Mouse (Mus musculus) urinary bladder, postnatal 4 days (tissue): ENCODE measurements around the gene Eif4g3.
A peak's percentile ranks its signal among the peaks of the same experiment; 100 is the strongest.
"Not testable (repeated sequence)": the region's sequence is repeated elsewhere in the genome, so short reads cannot be mapped to it uniquely, and the experiment has no call there.

Source experiments
- DNase-seq, 2 experiments: peaks; one replicate each; pipeline ENCODE4 v3.0.0; 2021 to 2022; ENCODE audit warnings: low spot score in 2 of 2

The Eif4g3 gene

DNA sequence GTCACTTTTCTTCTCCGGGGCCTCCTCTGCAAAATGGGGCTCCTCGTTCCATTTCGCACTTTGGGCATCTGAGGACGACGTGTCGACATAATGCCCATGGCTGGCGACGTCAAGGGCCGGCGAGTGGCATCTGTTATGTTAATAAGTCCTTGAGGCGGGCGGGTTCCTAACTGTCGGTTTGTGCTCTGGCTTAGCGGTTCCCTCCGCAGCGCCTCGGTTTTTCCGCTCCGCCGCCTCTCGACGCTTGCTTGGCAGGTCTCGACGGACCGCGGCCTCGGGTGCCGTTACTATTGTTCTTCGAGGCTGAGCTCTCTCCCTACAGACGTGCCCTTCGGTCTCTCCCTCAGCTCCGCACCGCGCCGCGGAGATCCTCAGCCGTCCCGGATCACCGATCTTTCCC is at the start of gene Eif4g3:
Gene Eif4g3 (plus strand): TSS at position 133 of the 400 bp plus-strand sequence.
- DNase-seq = peak in 1 of 2 experiments; percentile 61

DNA sequence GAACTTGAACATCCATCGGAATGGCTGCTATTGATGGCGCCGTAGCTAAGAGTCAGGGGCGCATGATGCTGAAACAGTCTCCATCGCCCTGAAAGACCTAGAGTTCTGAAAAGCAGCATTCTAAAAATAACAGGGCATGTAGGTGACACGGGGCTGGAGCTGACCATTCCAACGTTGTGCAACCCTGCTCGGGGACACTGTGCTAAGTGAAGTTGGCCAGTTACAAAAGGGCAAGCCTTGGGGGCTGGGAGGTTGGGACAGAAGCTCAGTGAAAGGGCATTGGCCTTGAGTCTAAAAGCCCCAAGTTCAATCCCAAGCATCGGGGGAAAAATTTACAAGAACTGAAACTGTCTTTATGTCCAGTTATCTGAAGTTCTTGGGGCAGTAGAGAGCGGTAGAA is 49.3 kb upstream of the Eif4g3 start:
- DNase-seq = no peak

DNA sequence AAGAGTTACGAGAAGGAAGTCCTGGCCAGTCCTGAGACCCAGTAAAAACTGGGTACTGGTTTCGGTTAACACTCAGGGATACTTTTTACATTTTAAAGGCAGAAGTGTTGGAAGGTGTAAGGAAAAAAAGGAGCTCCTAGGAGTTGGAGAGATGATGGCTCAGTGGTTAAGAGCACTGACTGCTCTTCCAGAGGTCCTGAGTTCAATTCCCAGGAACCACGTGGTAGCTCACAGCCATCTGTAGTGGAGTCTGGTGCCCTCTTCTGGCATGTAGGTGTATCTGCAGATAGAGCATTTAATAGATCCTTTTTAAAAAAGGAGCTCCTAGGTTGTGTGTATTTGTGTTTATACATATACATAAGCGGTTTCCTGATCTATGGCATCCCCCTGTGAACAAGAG is 47.4 kb upstream of the Eif4g3 start:
- DNase-seq = no peak

DNA sequence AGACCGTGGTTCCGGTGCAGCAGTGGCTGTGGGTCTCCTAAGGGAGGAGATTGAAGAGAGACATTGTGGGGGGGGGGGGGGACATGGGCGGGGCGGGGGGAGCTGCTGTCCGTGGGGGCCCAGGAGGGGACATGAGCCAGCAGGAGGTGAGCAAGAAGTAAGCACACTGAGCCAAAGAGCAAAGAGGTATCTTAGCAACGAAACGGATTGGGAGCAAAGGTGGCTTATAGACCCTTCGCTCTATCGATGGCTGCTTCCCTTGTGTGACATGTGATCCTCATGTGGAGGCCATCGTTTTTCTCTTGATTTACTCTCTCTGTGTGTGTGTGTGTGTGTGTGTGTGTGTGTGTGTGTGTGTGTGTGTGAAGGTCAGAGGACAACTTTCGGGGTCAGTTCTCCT is 46.4 kb upstream of the Eif4g3 start:
- DNase-seq = no peak

DNA sequence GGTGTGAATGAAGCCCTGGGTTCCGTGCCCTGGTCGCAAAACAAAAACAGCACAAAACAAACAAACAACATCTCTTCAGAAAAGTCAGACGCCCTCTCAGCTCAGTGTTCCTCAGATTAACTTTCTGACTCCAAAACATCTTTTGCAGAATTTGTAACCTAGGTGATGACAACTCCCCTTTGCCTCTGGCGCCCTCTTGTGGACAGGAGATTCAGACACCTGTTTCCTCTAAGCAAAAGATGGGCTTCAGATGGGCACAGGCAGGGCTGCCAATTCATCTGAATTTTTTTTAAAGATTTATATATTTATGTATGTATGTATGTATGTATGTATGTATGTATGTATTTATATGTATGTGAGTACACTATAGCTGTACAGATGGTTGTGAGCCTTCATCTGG is 40.0 kb upstream of the Eif4g3 start:
- DNase-seq = peak; percentile 62 to 82

DNA sequence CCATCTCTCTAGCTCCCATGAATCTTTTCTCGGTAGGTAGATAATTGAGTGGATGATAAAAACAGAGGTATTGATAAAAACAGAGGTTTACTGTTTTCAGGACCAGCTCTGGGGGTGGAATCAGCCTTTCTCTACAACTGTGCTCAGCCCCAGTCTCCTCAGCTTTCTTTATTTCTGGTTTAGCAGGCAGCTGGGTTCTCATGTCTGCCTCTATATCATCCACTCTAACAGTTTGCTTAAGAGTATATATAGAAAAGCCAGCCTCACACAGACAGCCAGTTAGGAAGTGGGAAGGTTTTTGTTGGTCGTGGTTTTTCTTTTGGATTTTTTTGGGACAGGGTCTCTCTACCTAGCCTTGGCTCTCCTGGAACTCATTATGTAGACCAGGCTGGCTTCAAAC is 38.6 kb upstream of the Eif4g3 start:
- no peak for DNase-seq

DNA sequence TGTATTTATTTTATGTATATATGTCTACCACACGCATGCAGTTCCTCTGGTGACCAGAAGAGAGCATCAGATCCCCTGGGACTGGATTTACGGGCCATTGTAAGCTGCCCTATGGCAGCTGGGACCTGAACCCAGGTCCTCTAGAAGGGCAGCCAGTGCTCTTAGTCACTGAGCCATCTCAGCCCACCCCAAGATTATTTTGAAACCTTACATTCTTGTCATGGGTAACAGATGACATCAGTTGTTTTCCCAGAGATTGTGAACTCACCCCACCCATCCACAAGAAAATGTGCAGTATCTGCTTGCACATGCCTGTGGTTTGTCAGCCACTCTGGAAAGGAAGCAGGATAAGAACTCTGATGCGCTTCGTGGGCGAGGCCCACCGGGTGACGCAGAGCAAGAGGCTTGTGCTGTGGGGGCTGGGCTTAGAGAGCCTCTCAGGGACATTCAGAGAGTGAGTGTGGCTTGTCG is 37.9 kb upstream of the Eif4g3 start:
- DNase-seq = peak in 1 of 2 experiments; percentile 52

DNA sequence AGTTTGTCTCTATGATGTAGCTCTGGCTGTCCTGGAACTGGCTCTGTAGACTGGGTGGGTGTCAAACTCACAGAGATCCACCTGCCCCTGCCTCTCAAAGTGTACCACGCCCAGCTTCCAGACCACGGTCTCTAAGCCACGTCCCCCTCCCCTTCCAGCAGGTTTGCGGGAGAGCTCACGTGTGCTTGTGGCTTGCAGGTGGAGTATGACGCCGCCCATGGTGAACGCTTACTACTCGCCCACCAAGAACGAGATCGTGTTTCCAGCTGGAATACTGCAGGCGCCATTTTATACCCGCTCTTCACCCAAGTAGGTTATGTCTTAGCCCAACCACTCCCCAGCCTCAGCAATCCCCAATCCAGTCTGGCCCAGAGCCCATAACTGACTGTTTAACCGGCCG is 36.6 kb upstream of the Eif4g3 start:
- DNase-seq = no peak

DNA sequence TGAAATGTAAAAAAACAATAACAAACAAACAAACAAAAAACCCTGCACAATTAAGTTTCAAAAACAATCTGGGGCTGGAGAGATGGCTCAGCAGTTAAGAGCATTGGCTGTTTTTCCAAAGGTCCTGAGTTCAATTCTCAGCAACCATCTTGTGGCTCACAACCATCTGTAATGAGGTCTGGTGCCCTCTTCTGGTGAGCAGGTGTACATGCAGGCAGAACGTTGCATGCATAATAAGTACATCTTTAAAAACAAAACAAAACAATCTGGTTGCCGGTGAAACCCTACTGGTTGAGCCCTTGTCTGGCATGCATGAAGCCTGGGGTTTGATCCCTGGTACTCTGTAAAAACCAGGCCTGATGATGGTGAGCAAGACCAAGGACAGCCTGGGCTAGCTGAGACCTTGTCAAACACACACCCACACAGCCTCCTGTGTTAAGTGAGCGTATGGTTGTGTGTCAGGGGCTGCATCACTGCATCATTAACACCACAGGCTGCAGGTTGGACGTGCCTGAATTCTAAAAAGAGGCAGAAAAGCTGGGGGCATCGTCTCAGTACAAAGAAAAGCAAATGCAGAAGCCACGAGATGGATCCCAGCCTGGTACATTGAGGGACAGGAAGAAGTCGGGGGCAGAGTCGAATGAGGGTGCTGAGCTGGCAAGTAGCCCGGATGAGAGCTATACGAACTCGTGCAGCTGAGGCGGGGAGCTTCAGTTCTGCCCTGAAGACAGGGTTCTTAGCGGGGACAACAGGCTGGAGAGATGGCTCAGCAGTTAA is 32.7 kb upstream of the Eif4g3 start:
- no peak for DNase-seq

DNA sequence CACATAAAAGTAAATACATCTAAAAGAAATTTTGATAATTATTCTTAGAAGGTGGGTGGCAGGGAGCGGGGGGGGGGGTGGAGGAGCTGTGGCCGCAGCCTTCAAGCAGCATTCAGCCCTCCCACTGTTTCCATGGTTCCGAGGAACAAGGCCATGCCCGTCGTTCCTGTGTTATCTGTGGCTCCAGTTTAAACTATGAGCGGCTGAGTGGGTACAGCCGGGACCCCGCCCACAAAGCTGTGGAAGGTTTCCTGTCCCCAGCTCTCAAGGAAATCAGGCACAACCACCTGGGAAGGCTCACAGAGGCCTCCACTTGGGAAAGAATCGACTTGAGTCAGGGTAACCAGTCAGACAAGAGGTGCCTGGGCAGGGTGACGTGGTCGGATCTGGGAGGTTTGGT is 32.1 kb upstream of the Eif4g3 start:
- DNase-seq = no peak

DNA sequence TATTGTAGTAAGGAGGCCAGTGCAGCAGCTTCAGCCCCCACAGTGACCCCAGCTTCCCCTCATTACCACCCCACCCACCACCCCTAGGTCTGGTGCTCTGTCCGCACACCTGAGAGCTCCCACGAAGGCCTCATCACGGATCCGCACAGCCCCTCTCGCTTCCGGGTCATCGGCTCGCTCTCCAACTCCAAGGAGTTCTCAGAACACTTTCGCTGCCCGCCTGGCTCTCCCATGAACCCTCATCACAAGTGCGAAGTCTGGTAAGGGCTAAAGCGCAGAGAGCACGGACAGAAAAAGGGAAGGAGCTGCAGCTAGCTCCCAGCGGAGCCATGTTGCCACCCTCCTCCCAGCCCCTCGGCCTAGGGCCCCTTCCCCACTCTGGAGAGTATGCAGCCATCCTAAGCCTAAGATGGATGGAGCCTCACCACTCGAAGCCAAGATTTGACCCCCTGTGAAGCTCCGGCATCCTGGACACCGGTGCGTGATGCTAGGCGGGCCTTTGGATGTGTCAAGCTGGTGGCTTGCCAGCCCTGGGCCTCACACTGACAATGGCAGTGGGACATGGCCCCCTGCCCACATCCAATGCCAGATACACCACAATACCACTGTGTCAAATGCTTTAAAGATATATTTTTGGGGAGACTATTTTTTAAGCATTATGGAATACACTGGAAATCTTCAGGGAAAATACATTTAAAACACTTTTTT is 30.0 kb upstream of the Eif4g3 start:
- no peak for DNase-seq

DNA sequence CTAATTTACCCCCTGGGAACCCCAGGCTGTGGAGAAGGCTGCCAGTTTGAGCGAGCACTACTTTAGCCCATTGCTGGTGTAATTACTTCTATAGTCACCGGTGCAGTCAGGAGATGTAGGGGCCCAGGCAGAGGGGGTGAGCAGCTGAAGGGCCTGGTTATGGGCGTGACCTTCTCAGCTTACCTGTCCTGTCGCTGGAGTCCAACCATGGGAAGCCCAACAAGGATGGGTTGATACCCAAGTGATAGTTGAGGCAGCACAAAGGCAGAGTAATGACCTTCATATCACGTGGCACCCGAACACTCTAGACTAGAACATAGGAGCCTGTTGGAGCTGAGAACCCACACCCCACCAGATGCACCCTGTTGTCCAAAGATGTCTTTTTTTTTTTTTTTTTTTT is 29.4 kb upstream of the Eif4g3 start:
- no peak for DNase-seq

DNA sequence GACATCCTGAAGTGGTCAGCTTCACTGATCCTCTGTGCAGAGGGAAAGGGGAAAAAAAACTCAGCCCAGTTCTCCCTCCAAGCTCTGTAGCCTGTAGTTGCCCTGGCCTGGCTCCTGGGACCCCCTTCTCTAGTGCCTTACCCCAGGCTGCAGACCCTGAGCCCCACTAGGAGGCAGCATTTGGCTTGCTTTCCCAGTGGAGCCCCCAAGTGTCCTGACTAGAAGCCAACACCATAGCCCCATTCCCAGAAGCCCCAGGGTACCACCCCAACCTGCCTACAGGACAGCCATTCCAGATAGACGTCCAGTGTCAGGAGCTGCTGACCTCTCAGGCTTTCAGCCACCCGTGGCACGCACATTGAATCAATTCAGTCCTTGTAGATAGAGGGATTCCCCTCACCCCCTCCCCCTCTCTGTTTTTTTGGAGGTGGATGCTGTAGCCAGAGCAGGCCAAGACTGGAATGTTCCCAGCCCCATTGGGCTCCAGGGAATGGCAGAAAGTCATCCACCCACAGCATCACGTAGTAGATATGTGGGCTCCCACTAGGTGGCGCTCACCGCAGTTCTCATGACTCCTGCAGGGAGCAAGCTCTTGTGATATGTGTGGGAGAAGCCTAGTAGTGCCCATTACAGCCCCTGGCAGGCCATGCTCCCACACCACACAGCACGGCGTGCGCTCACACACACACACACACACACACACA is 28.8 kb upstream of the Eif4g3 start:
- DNase-seq = peak; percentile 69 to 84

DNA sequence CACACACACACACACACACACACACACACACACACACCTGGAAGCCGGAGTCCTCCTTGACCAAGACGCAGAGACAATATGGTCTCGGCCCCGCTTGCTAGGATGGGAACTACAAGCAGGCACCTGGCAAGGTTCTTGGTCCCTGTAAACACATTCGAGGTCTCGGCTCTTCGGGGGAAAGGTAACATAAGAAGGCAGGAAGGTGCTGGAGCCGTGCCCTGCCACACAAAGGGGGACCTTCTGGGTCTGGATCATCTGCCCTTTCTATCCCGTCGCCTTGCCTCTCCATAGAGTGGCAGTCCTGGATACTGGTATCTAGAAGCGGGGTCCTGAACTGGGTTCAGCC is 28.3 kb upstream of the Eif4g3 start:
- DNase-seq = no peak

DNA sequence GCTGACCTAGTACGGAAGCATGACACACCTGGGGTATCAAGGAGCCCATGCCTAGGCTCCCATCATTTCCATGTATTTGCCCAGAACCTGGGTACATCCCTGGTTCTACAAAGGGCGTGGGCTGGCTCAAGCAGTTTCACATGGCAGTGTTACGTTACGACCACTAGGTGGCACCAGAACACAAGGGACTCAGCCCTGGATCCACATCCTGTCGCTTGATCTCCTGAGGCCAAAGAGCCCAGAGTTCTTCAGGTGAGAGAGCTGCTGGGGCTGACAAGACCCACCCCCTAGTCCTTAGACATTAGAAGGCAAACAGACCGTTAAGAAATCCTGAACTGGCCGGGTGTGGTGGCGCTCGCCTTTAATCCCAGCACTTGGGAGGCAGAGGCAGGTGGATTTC is 24.6 kb upstream of the Eif4g3 start:
- peak in 1 of 2 experiments; percentile 51 for DNase-seq

DNA sequence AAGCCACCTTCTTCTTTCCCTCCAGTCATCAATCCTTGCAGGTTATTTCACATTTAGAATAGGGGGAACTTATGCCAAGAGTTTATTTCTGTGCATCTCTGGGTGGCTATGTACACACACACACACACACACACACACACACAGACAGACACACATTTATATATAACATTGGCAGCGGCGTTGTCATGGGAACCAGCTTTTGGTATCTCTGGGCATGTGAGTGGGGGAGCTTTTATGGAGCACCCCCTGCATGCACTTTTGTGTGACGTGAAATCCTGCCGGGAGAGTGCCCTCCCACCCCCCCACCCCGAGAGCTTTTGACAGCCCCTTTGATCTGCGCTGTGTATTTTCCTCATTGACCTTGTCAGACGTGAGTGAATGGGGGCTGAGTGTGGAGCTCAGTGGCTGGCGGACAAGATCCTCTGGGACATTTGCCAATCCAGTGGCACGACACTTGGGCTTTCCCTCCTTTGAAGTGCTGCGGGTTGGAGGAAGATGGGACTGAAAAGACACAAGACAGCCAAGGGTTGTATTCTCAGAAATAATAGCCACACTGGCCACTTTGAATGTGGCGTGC is 22.1 kb upstream of the Eif4g3 start:
- not testable (repeated sequence) for DNase-seq

DNA sequence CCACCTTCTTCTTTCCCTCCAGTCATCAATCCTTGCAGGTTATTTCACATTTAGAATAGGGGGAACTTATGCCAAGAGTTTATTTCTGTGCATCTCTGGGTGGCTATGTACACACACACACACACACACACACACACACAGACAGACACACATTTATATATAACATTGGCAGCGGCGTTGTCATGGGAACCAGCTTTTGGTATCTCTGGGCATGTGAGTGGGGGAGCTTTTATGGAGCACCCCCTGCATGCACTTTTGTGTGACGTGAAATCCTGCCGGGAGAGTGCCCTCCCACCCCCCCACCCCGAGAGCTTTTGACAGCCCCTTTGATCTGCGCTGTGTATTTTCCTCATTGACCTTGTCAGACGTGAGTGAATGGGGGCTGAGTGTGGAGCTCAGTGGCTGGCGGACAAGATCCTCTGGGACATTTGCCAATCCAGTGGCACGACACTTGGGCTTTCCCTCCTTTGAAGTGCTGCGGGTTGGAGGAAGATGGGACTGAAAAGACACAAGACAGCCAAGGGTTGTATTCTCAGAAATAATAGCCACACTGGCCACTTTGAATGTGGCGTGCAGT is 17.9 kb upstream of the Eif4g3 start:
- not testable (repeated sequence) for DNase-seq

DNA sequence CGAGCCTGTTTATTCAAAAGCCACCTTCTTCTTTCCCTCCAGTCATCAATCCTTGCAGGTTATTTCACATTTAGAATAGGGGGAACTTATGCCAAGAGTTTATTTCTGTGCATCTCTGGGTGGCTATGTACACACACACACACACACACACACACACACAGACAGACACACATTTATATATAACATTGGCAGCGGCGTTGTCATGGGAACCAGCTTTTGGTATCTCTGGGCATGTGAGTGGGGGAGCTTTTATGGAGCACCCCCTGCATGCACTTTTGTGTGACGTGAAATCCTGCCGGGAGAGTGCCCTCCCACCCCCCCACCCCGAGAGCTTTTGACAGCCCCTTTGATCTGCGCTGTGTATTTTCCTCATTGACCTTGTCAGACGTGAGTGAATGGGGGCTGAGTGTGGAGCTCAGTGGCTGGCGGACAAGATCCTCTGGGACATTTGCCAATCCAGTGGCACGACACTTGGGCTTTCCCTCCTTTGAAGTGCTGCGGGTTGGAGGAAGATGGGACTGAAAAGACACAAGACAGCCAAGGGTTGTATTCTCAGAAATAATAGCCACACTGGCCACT is 13.7 kb upstream of the Eif4g3 start:
- DNase-seq = not testable (repeated sequence)

DNA sequence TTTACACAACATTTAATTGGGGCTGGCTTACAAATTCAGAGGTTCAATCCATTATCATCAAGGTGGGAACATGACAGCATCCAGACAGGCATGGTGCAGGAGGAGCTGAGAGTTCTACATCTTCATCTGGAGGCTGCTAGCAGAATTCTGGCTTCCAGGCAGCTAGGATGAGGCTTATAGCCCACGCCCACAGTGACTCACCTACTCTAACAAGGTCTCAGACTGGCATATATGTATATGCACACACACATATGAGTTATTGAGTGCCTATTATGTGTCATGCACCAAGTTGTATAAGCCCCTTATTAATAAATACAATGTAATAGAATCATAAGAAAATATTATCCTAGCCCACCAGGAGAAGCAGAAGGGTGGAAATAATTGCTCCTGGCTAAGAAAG is 10.0 kb upstream of the Eif4g3 start:
- DNase-seq = no peak

DNA sequence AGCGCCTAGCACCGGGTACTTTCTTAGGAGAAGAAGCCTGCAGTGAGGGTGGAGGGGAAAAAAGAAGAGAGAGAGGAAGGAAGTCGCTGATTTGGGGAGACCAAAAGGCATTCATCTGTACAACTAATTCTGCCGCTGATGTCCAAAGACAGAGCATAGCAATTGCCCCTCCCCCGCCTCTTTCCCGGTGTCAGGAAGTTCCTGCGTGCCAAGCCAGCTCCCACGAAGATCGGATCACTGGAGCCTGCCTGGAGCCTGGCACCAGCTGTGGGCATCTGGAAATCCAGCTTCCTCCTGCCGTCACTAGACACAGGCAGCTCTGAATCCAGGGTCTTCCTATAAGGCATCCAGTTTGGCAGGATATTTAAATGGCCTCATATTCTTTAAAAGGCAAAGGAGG is 8.6 kb upstream of the Eif4g3 start:
- DNase-seq = peak in 1 of 2 experiments; percentile 70

DNA sequence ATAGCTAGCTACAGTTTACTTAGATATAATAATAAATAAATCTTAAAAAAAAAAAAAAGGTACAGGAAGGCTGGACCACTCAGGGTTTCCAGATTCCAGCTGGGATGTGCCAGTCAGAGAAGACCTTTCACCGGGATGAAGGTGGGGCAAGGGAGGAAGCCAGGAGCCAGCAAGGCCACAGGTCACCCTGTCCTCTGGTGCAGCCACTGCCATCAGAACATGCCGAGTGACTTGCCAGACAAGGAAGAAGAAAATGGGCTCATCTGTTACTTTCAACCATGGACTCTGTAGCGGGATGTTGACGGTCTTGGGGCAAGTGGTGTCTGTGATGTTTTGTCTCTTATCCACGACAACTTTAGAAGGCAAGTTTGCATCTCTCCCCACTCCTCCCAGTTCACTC is 8.1 kb upstream of the Eif4g3 start:
- DNase-seq = no peak

DNA sequence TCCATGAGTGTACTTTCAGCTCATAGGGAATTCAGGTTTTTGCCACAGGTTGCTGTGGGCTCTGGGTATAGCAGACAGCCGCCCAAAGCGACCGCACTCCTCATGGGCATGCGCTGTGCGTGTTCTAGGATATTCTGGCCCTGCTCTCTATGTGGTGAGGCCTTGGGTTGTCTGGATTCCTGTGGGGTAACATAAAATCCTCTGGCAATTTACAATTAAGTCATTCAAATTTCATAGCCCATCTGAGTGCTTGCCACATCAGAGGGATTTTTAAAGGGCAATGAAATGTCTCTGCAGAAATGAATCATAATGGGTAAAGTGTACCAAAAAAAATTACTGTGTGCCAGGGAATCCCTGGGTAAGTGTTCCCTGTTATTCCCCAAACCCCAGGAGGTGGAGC is 3.4 kb upstream of the Eif4g3 start:
- no peak for DNase-seq
